In genomic region chr11:111893861-111894260, GRCm38 (mm10) we compare ENCODE assay signal across 12 mouse cellular contexts.
A peak's percentile ranks its signal among the peaks of the same experiment; 100 is the strongest.
DNase-seq lines count a peak whose midpoint lies in the region; ATAC-seq and TF ChIP-seq lines count a peak whose summit lies in the region.
"Had no signal": no experiment of that assay in that cellular context is flagged by ENCODE, and none has a peak within 500 bp of the region (broad histone marks: within the 10 kb centered on the region; RNA-seq: fewer than 3 reads in every experiment).

No protein-coding gene starts in this region.

- H3K9me3 ChIP-seq in forebrain, embryonic 14.5 days (replicated peaks; ENCODE audit: control insufficient read depth, low read length) = no peaks in the 10 kb centered on the region
- no peaks in the 10 kb centered on the region for H3K9me3 ChIP-seq in midbrain, embryonic 16.5 days (replicated peaks; ENCODE audit: control insufficient read depth, low read length, poor library complexity, severe bottlenecking)
- H3K9me3 ChIP-seq in intestine, embryonic 16.5 days (ENCODE audit: control insufficient read depth, low read length) = no peaks in the 10 kb centered on the region
- H3K9me3 ChIP-seq: heart, embryonic 13.5 days had no signal

- peak; percentile 73 for DNase-seq in embryo, embryonic 11 days
- DNase-seq in forebrain, embryonic 14.5 days (ENCODE audit: low spot score) = peak; percentile 74
- DNase-seq in layer of hippocampus, adult 9-11 months = peak; percentile 11
- no peak for DNase-seq in urinary bladder, adult 18-20 months (ENCODE audit: low spot score in 2 of 2)
- no peak for DNase-seq in kidney, adult 2 months
- DNase-seq: adrenal gland, postnatal 36 days; thymus, adult 18-20 months had no signal

- peaks cover 7% of the 10 kb centered on the region; the same call in 1 of the 2 replicates for H3K4me1 ChIP-seq in forebrain, embryonic 14.5 days (ENCODE audit: control insufficient read depth, insufficient read depth, low read length)
- H3K4me1 ChIP-seq in midbrain, embryonic 16.5 days (ENCODE audit: control insufficient read depth, insufficient read depth, low read length) = peaks cover 4% of the 10 kb centered on the region; the same call in 1 of the 2 replicates
- H3K4me1 ChIP-seq in intestine, embryonic 16.5 days (ENCODE audit: control insufficient read depth, insufficient read depth, low read length) = no peaks in the 10 kb centered on the region
- H3K4me1 ChIP-seq in kidney, adult 2 months (ENCODE audit: control insufficient read depth, insufficient read depth, low read length) = no peaks in the 10 kb centered on the region

- H3K4me2 ChIP-seq in forebrain, embryonic 14.5 days (ENCODE audit: low read length) = 0 out of 2 replicates have a peak overlapping the region, but pooled peaks have one; percentile 0
- H3K4me2 ChIP-seq in midbrain, embryonic 16.5 days (ENCODE audit: low read length) = peak overlapping the region; percentile 30
- no peak overlapping the region for H3K4me2 ChIP-seq in intestine, embryonic 16.5 days (ENCODE audit: low read depth, low read length)
- H3K4me2 ChIP-seq: heart, embryonic 13.5 days had no signal

- TF ChIP-seq CTCF in kidney, adult 2 months (conservative IDR thresholded peaks at IDR 0.05; ENCODE audit: insufficient read depth, insufficient read length, low read depth, low read length) = no peak

- no peak overlapping the region for H3K4me3 ChIP-seq in forebrain, embryonic 14.5 days (ENCODE audit: low read depth, low read length)
- H3K4me3 ChIP-seq in midbrain, embryonic 16.5 days (ENCODE audit: low read depth, low read length) = no peak overlapping the region
- H3K4me3 ChIP-seq in intestine, embryonic 16.5 days (ENCODE audit: low read length) = no peak overlapping the region
- no peak overlapping the region for H3K4me3 ChIP-seq in kidney, adult 2 months (ENCODE audit: insufficient read depth, low read depth, low read length)
- H3K4me3 ChIP-seq: heart, embryonic 13.5 days had no signal

- H3K27me3 ChIP-seq in forebrain, embryonic 14.5 days (replicated peaks; ENCODE audit: control insufficient read depth, insufficient read depth, low read length) = no peaks in the 10 kb centered on the region
- peaks cover 9% of the 10 kb centered on the region for H3K27me3 ChIP-seq in midbrain, embryonic 16.5 days (ENCODE audit: control insufficient read depth, insufficient read depth, low read depth, low read length)
- H3K27me3 ChIP-seq in intestine, embryonic 16.5 days (replicated peaks; ENCODE audit: control insufficient read depth, insufficient read depth, low read length) = no peaks in the 10 kb centered on the region
- no peaks in the 10 kb centered on the region; the same call in 1 of the 2 replicates for H3K27me3 ChIP-seq in kidney, adult 2 months (replicated peaks; ENCODE audit: control insufficient read depth, insufficient read depth, low read length)
- H3K27me3 ChIP-seq: heart, embryonic 13.5 days had no signal

- H3K27ac ChIP-seq in forebrain, embryonic 14.5 days (ENCODE audit: low read depth, low read length) = no peak overlapping the region
- no peak overlapping the region; the same call in 1 of the 2 replicates for H3K27ac ChIP-seq in midbrain, embryonic 16.5 days (ENCODE audit: low read length)
- no peak overlapping the region for H3K27ac ChIP-seq in intestine, embryonic 16.5 days (ENCODE audit: low read length)
- H3K27ac ChIP-seq in kidney, adult 2 months (ENCODE audit: insufficient read depth, low read depth, low read length) = no peak overlapping the region
- H3K27ac ChIP-seq: heart, embryonic 13.5 days; macrophage had no signal

- no peak for TF ChIP-seq POLR2A in kidney, adult 2 months (IDR thresholded peaks at IDR 0.05; ENCODE audit: low read depth, low read length)

- ATAC-seq in forebrain, embryonic 14.5 days = peak; percentile 79; the same call in 1 of the 2 replicates
- 0 out of 2 replicates have a peak, but pooled peaks have one; percentile 14 for ATAC-seq in midbrain, embryonic 16.5 days
- no peak for ATAC-seq in intestine, embryonic 16.5 days
- ATAC-seq in erythroblast, adult 5-6 weeks (replicated peaks; ENCODE audit: low FRiP score, poor library complexity, severe bottlenecking) = no peak

- WGBS in forebrain, embryonic 14.5 days = 4% methylated on average over 8 of the region's 8 CpGs
- 5% methylated on average over 8 of the region's 8 CpGs for WGBS in midbrain, embryonic 16.5 days
- WGBS in intestine, embryonic 16.5 days = 55% methylated on average over 8 of the region's 8 CpGs
- WGBS in kidney, adult 2 months = 37% methylated on average over 8 of the region's 8 CpGs

- H3K36me3 ChIP-seq in forebrain, embryonic 14.5 days (ENCODE audit: control insufficient read depth, insufficient read depth, low read length) = no peaks in the 10 kb centered on the region
- H3K36me3 ChIP-seq in midbrain, embryonic 16.5 days (ENCODE audit: control insufficient read depth, insufficient read depth, low read length) = no peaks in the 10 kb centered on the region
- no peaks in the 10 kb centered on the region for H3K36me3 ChIP-seq in intestine, embryonic 16.5 days (ENCODE audit: control insufficient read depth, insufficient read depth, low read length)
- no peaks in the 10 kb centered on the region for H3K36me3 ChIP-seq in kidney, adult 2 months (ENCODE audit: control insufficient read depth, insufficient read depth, low read length)
- H3K36me3 ChIP-seq: heart, embryonic 13.5 days had no signal

- no peak overlapping the region for H3K9ac ChIP-seq in forebrain, embryonic 14.5 days (ENCODE audit: low read length)
- H3K9ac ChIP-seq in midbrain, embryonic 16.5 days (ENCODE audit: low read depth, low read length) = no peak overlapping the region
- no peak overlapping the region for H3K9ac ChIP-seq in intestine, embryonic 16.5 days (ENCODE audit: low read depth, low read length)
- H3K9ac ChIP-seq: heart, embryonic 13.5 days had no signal

Comparison
In these comparisons a context has a peak if more than half of its experiments do, and no peak if none do; other contexts are left out.
1. DNase-seq: peak in embryo, embryonic 11 days (single experiment), forebrain, embryonic 14.5 days (single experiment) and layer of hippocampus, adult 9-11 months (single experiment); none in urinary bladder, adult 18-20 months (0 of 2) and kidney, adult 2 months (single experiment).
2. ATAC-seq: peak in forebrain, embryonic 14.5 days (single experiment) and midbrain, embryonic 16.5 days (single experiment); none in intestine, embryonic 16.5 days (single experiment) and erythroblast, adult 5-6 weeks (single experiment).